Mouse (Mus musculus) retina, postnatal 7 days (tissue): ENCODE measurements around the gene Sla2.
"Not testable (repeated sequence)": the region's sequence is repeated elsewhere in the genome, so short reads cannot be mapped to it uniquely, and the experiment has no call there.

ENCODE experiments used
- DNase-seq: peaks from one replicate; pipeline ENCODE4 v3.0.0-alpha.2; 2012; ENCODE audit warnings: low read depth, low spot score

Sla2 gene

DNA sequence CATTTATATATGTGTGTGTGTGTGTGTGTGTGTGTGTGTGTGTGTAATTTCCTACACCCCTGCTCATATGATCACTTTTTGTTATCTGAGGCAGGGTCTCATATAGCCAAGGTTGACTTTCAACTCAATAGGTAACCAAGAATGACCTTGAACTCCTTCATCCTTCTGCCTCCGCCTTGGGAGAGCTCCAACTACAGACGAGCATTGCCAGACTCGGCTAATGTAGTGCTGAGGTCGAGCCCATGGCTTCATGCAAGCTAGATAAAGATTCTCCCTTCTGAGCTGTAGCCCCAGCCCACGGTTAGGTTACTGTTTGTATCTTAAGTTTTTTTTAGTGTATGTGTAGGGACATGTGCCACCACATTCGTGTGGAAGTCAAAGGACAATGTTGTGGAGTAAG lies 14.9 kb upstream of the Sla2 start:
- no peak for DNase-seq

DNA sequence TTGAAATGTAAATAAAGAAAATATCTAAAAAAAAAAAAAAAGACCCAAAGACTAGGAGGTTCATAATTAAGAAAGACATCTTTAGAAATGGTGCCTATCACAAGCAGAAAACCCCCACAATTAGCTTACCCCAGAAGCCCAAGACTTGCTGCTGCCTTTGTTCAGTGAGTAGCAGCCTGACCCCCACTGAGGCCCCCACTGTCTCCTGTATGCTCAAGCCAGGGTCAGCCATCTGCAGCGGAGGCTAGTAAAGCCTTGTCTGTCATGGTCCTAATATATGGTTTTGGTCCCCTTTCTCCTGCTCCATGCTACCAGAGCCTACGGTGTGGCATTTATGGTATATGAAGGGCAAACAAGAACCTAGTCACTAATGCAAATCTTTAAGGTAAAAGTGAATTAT lies 14.4 kb upstream of the Sla2 start:
- no peak for DNase-seq

DNA sequence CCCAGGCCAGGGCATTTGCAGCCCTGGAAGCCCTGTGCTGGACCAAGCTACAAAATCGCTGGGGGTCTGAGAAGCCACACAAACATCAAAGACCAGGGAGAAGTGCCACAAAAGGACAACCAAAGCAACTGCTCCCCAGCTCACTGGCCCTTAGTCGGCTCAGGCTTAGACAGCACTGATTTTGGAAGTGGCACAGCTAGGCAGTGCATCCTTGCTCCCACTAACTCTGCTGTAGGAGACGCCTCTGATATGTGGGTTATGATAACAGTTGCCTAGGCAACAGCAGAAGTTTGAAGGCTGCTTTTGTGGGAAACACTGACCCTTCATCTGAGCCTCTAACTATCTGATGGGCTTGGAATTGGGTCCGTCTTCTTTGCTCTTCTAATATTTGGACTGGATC lies 12.2 kb upstream of the Sla2 start:
- no peak for DNase-seq

DNA sequence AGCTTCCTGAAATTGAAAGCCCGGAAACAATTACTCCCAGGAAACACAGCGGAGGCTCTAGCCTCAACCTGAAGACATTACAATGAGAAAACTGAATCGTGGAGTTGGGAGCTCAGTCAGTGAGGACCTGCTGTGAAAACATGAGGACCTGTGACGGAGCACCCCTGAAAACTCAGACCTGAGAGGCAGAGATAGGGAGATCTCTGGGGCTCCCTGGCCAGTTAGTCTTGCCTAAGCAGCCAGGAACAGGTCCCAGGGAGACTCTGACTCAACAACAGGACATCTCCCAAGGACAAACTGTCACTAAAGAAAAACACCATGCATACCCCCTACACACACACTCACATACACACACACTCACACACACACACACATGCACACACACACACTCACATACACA lies 11.4 kb upstream of the Sla2 start:
- DNase-seq: no peak

DNA sequence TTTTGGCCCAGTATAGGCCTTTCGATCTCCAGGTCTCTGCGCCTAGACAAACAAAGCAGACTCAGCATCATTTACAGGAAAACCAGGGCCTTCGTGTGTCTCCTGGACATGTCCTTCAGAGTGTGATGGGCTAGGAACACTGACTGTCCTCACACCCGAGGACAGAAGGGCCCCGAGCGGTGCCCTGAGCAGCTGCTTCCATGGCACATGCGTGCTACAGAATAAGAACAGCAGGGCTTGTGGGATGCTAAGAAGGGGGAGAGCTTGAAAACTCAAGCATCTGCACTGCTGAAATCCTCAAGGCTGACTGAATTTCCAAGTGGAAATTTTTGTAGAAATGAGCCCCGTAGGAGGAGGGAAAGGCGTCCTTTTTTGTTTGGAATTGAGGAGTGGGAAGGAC lies 10.0 kb upstream of the Sla2 start:
- DNase-seq: no peak

DNA sequence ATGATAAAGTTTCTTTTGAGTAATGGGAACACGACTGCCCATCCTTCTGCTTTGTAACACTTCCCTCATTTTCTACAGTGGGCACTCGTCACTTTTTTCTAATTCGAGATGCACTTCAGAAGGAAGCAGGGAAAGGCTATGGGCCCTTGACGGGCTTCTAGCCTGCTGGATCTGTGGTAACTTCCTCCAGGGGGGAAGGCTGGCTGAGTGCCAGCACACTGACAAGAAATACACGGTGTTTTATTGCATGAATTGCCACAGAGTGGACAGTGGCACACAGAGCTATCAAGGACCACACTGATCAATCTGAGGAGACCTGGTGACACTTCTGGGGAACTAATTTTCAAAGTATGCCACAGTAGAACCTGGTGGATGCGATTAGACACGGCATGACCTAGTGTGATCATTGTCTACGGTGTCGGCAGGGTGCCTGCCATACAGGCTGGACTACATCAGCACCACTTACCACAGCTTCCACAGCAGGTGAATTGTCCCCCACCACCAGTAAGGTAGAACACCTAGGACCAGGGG lies 9.5 kb upstream of the Sla2 start:
- DNase-seq: no peak

DNA sequence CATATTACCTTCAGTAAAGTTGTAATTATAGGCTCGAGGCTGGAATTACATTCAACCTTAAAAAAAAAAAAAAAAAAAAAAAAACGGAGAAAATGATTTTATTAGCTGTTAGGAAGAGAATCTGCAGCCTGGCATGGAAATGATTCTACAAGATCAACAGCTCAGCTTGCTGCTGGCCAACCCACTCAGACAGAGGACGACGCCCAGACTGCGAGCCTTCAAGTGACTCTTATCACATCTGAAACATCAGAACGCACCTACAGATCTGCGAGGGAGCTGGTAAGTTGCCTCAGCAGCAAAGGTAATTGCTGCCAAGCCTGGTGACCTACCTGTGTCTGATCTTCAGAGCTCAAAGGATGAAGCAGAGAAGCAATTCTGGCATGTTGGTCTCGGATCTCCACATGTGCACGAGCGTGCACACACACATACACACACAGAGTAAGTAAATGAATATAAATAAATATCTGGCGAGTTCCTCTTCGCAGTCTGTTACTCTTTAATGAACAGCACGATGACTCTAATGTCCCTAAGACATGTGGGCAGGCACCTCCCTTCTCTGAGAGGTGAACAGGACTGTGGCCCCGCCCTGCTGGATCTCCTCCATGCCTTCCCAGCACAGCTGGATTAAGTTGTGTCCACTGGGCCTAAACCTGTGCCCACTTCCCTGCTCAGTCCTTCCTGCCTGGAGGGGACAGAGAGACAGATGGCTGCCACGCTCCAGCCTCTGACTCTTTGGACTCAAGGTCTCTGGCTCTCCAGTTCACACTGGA lies 7.7 kb upstream of the Sla2 start:
- no peak for DNase-seq

DNA sequence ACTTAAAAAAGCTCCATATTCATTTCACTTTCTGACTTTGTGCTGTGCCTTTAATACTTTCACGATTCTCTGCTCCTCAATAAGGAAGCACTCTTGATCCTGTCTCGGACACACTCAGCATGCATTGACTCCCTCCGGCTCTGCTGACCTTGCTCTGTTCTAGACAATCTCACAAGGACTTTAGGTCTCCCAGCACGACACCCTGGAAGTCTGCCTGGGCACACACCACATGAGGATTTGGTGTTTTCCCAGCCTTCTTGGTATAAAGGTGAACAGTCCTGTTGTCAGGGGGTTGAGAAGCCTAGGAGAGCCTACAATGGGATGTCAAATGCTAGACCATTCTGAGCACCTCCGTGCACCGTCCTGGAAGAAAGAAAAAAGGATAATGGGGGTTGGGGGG lies 5.8 kb upstream of the Sla2 start:
- no peak for DNase-seq

DNA sequence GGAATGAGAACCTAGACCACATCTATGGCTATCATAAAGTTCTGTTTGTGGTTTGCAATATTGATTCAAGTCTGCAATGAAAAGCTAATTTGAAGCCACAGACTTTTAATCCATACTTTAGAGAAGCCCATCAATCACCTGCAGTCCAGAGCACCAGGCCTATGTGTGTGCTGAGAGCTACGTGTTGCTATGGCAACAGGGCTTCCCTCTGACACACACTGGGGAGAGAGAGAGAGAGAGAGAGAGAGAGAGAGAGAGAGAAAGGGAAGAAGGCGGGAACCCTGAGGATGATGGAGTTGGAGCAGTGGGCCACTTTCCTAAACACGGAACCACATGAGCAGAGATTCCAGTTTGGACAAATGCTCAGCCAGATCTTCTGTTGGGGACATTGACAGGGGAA lies 5.2 kb upstream of the Sla2 start:
- DNase-seq: no peak

DNA sequence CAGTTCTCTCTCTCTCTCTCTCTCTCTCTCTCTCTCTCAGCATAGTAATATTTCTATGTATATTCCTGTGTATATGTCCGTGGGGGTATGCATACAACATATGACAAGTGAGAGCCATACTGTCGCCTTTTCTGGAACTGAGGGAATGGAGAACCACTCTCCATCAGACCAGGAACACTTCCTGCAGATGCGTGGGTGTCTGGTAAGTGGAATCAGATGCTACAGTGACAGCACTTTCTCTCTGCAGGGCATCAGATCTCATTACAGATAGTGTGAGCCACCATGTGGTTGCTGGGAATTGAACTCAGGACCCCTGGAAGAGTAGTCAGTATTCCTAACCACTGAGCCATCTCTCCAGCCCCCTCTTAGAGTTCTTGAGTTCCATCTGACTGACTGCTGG lies 1.5 kb upstream of the Sla2 start:
- DNase-seq: no peak

DNA sequence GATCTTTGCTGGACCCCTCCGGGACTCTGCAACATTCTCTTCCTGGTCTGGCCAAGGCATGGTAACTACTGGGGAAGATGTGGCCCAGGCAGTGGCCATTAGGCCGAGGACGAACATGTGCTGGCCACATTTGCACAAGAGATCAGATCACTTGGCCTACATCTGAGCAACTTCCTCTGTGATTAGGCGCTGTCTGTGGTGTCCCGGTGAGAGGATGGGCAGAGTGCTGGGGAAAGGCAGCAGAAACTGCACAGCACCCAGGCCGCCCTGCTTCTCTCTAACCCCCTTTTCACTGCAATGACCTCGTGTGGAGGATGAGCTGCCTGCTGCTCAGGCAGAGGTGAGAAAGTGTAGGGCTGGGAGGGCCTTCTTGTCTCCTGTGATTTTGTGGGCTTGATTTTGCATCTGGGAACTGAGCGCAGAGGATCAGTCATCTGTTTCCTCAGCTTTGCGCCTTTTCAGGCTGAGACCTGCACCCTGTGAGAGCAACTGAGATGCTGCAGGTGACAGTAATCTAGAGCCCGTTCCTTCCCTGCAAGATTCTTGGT lies 834 bp downstream of the Sla2 start:
- no peak for DNase-seq

DNA sequence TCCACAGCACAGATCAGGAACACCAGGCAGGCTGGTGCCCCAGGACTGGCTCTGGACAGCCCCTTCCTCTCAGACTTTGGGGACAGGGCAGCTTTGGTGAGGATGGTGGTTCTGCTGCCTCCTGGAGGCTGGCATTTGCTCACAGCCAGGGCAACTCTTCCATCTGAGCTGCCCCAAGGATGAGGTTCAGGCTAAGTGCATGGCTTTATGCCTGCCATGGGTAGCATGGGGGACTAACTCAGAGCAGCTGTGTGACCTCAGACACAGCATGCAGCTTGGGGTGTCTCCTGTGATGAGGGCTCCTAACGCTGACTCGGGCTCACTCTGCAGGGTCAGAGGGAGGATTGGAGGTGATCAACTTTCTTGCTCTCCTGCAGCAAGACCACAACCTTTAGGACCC lies 1.3 kb downstream of the Sla2 start:
- DNase-seq: not testable (repeated sequence)

DNA sequence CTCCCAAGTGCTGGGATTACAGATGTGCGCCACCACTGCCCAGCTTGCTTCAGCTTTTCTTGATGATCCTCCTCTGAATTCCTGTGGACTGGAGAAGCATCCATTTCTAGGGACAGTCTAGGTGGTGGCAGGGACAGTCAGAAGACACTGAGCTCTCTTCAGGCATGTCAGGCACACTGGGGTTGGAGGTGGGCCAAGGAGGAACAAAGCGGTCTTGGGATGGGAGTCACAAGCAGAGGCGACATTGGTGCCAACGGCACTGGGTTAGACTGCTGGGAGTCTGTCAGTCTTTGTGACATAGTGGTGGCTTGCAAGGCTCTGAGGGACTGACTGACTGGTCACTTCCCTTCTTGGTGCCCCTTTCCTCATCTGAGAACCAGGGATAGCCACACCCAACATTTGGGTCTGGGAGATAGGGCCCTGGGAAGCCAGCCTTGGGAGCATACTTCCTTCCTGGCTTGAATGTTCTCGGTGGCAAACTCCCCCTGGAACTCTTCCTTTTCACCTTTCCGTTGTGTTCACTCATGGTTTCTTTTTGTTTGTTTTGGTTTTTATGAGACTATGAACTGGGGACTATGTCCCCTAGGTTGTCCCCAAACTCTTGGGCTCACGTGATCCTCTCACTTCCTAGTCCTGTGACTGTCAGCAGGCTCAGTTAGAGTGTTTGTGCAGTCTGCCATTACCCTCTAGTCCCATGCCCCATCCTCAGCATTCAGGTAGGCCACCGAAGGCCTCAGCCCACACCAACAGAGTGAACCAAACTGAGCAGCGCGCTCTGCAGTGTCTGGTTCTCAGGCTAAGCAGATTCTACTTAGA lies 2.4 kb downstream of the Sla2 start:
- DNase-seq: no peak

DNA sequence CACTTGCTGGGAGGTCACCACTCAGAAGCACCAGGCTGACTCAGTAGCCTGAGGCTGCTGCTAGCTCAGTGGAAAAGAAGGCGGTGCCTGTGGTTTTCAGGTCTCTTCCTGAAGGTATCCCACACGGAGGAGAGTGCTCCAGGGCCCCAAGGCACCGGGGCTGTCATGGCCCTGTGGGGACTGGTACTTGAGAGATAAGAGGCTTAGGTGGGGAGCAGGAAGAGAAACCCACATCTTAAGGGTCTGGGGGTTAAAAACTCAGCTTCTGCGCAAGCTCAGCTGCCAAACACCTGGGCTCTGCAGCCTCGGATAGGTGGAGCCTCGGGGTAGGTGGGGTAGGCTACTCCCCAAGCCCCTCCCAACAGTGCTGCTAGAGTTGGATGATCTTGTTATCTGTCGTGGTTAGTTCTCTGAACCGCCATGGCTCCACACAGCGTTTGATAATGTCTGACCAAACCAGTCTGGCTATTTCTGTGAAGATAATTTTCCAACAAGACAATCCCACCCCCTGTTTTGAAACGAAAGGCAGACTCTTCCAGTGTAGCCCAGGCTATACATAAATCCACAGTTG lies 4.5 kb downstream of the Sla2 start:
- DNase-seq: no peak

DNA sequence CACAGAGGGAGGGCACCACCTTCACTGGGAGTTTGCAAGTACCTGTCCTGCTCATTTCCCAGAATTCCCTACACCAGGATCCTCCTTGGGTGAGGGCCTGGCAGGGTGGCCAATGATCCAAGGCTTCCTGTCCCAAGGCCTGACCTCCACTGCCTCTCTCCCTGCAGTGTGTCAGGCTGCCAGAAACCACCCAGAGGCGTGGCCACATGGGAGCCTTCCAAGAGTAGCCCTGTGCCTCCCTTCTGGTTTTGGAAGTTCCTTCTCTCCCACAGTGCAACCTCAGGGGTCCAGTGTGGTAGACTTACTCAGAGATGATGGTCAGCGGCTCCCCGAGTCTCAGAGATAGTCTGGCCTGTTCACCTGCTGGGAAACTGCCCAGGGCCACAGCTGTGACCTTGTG lies 7.5 kb downstream of the Sla2 start:
- DNase-seq: no peak

DNA sequence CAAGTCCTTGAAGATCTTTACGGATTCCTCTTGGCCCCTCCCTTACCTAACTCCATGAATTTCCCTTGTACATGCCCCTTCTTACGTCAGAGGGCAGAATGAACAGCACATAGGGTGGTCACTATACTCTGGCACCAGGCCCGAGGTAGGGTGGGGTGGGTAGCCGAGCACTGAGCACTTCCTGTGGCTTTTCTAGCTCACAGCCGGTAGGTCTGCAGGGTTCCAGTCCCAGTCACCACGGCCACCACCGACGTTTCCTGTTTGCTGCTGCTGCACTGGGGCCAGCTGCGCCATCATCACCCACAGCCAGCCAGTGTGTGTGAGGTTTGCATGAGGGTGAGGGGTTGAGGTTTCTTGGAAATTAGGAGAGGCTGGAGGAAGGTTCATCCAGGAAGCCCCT lies 9.3 kb downstream of the Sla2 start:
- no peak for DNase-seq

DNA sequence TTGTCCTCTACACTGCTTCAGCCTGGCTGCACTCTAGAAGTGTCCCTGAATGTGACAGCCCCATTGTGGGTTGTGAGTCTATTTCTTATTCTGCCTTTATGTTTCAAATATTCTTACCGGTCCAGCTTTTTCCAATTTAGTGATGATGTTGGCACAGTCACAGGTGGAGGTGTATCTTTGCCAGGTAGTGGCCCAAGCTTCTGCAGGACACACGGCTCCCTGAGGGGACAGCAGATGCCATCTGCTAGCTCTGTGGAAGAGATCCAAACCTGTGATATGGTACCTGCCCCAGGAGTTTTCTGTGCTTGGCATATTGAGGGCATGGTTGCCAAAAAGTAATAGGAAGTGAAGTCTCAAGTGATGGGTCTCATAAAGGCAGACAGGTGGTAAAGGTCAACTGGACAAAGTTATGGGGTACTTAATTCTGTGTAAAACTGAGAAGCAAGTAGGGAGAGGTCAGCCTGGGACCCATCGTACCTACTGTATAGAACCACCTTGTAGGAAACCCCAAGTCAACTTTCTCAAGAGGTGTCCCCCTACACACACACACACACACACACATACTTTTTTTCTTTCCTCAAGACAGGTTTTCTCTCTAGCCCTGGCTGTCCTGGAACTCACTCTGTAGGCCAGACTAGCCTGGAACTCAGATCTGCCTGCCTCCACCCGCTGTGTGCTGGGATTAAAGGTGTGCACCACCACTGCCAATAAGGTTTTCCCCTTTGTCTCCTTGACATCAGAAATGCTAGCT lies 12.1 kb downstream of the Sla2 start:
- DNase-seq: no peak

DNA sequence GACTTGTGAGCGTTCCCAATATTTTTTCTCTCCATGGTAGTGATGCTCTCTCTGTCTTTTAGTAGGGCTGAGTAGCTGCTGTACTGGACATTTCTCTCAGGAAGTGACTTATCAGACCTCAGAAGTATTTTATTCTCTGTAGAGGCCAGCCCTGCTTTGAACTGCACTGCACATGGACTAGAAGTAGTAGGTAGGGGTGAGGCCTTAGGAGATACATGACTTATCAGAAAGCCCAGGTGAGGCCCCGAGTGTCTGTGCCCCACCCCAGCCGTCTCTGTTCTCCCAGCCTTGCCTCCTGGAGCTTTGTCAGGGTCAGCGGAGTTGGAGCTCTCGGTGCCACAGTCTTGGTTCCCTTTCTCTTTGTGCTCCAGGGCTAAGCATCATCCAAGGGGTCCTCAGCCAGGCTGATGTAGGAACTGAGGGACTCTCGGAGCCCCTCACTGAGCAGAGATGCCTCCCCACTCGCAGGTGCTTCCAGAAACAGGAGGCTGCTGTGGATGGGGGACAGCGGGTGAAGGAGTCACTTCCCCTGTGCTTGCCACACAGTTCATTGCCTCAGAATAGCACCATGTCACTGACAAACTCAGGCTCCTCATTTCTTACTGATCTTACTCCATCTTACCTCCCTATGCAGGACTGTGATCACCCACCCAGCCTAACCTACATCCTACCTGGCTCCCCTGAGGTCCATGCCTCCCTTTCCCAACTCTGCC lies 12.8 kb downstream of the Sla2 start:
- no peak for DNase-seq

DNA sequence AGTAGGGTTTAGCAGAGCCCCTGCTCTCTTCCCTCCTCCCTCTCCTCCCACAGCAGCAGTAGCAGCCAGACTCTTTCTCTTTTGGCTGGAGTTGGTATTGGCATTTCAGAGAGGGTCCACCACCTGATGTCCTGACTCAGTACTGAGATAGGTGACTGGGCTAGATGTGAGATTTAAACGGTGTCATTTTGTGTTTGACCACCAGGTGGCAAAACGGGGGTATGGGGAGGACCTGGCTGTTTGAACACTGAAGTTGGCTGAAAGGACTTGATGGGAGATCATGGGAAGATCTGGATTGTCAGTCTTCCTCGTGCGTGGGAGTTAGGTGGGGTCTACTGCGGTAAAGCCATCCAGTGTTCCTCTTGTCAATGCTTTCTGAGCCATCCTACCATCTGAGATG lies 13.4 kb downstream of the Sla2 start:
- DNase-seq: peak; percentile 63

DNA sequence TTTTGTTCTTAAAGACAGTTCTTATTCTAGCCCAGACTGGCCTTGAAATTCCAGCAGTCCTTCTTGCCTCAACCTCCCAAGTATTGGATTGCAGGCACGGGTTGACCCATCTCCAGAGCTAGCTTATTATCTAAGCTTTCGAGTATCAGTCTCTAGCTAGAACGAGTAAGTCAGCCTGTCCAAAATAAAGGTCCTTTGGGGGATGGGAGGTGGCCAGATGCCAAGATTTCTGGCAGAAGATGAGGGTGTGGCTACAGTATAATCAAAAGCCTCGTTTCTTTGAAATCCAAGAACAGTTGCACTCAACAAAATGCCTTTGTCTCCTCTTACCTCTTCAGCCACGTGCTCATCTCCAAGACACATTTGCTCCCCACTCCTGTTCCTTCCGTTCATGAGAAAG lies 16.5 kb downstream of the Sla2 start:
- no peak for DNase-seq

DNA sequence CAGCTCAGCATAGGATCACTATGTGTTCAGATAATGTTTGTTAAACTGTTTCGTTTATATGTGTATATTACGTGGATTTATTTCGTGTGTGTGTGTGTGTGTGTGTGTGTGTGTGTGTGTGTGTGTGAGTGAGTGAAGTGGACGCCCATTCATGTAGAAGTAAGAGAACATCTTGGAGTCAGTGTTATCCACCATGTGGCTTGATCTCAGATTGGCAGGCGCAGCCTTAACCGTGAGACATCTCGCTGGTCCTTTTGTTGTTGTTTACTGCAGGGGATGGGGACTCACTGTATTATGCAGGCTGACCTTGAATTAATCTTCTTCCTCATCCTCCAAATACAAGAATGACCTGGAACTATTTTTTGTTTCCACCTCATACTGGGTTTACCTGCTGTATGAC lies 17.4 kb downstream of the Sla2 start:
- DNase-seq: no peak
